Mouse (Mus musculus) heart, adult 2 months (tissue): ENCODE data around the gene Ggact. TPM values are rescaled to one million over a fixed set of nuclear protein-coding genes. Genes with fewer than 3 reads are reported as not detected.

ENCODE experiments used
- DNase-seq, 2 experiments: peaks; one replicate each; pipeline ENCODE4 v3.0.0; 2021
- H3K27ac ChIP-seq: fragments of 200-600 bp; 2 replicates; pipeline ENCODE4 v1.8.1; 2022
- H3K27me3 ChIP-seq: fragments of 200-500 bp; 2 replicates; pipeline ENCODE4 v1.6.1; 2012; ENCODE audit warnings: mild to moderate bottlenecking, low read length, inconsistent platforms, mixed read lengths; ENCODE audit not compliant: control insufficient read depth, insufficient read depth
- H3K36me3 ChIP-seq: fragments of 200-500 bp; 2 replicates; pipeline ENCODE4 v1.6.1; 2012; ENCODE audit warnings: low read length, inconsistent platforms; ENCODE audit not compliant: control insufficient read depth, insufficient read depth
- H3K4me1 ChIP-seq: fragments of 200-500 bp; 2 replicates; pipeline ENCODE4 v1.6.1; 2011; ENCODE audit warnings: low read length; ENCODE audit not compliant: control insufficient read depth, insufficient read depth
- H3K4me3 ChIP-seq: fragments of 200-600 bp; 2 replicates; pipeline ENCODE4 v1.8.1; 2022
- H3K79me2 ChIP-seq: fragments of 200-500 bp; replicated peaks from 2 replicates; pipeline ENCODE4 v1.6.1; 2012; ENCODE audit warnings: mild to moderate bottlenecking, inconsistent platforms, low read length, moderate library complexity, mixed read lengths; ENCODE audit not compliant: control insufficient read depth, insufficient read depth
- H3K9ac ChIP-seq: fragments of 200-500 bp; 2 replicates; pipeline ENCODE4 v1.6.1; 2012; ENCODE audit warnings: low read depth, mild to moderate bottlenecking, control low read depth, inconsistent platforms, low read length, mixed read lengths
- CTCF ChIP-seq: fragments of 200-600 bp; IDR thresholded peaks from 2 replicates; pipeline ENCODE4 v1.8.1; 2022; ENCODE audit warnings: antibody characterized with exemption, mild to moderate bottlenecking, moderate library complexity
- EP300 ChIP-seq: fragments of 200-500 bp; IDR thresholded peaks from 2 replicates; pipeline ENCODE4 v1.6.1; 2011; ENCODE audit warnings: low read depth, low read length, control low read depth; ENCODE audit not compliant: insufficient read depth
- POLR2A ChIP-seq: fragments of 200-500 bp; IDR thresholded peaks from 2 replicates; pipeline ENCODE4 v1.6.1; 2011; ENCODE audit warnings: mild to moderate bottlenecking, low read depth, low read length, control low read depth; ENCODE audit not compliant: insufficient read depth
- WGBS: fragments of 180-500 bp; shearing (Covaris S2); methylation state at CpG from one replicate; pipeline ENCODE4 v1.1.7; 2018; 5-methylcytosine and 5-hydroxymethylcytosine counted together
- intact Hi-C: fragments of 180-260 bp; cut with DNase I; formaldehyde crosslinking; loops from one replicate; pipeline ENCODE4 v1.15.1; 2025
- long read RNA-seq: library from polyadenylated mRNA; stranded (forward); transcript quantifications from one replicate; pipeline ENCODE4 v2.0.0, GENCODE M21; 2021
- polyA plus RNA-seq: library from polyadenylated mRNA; depleted of rRNA; stranded (reverse); fragments of >200 nt; gene quantifications from 2 replicates; pipeline ENCODE4 v1.2.3, GENCODE M21; 2012; rRNA removed
- total RNA-seq, 2 experiments: library from RNA; stranded (reverse); gene quantifications; 2 replicates each; pipeline ENCODE4 v1.2.3; 2021

The Ggact gene
- total RNA-seq (10 to 100 TPM; 22.5 to 25.6 TPM), polyA plus RNA-seq (27.1 and 40.9 TPM in 2 replicates)
- long read RNA-seq, partial matches to known transcripts = 0 of 3 reads
- long read RNA-seq, other reads (novel, unspliced or antisense) = 2 of 3 reads

DNA sequence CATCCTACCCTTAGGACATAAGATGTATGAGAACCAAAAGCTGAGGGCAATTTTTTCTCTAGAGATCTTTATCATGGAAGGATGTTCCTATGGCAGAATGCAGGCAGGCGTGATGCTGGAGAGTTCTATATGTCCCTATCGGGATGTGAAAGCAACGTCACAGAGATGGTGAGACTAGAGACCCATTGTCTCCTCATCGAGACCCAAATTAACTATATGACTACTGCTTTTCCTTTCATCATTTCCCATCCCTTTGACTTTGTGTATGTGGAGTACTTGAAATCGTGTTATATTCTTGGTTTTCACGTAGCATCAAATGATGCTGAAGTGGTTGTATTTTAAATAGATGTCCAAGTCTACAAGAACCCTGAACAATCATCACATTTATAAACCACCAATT is at the start of gene Ggact:
Ggact (minus strand) TSS at position 101 of the 400 bp plus-strand sequence.
- Histone ChIP-seq H3K27ac (peak within 1 kb of the TSS; percentile 79), H3K9ac (peak within 1 kb of the TSS; percentile 91), H3K4me3 (peak within 1 kb of the TSS; percentile 74), H3K36me3 (no peaks in the 10 kb centered on the region), H3K27me3 (no peaks in the 10 kb centered on the region), H3K4me1 (peaks cover 2% of the 10 kb centered on the region; the same call in 1 of the 2 replicates), H3K79me2 (no peaks in the 10 kb centered on the region)
- no peak for DNase-seq
- no peak for TF ChIP-seq EP300
- 85% methylated on average over 6 of the region's 6 CpGs for WGBS
- intact Hi-C loops = loop anchor here (2.0 kb wide), 1 partner anchor 69 kb away; no protein-coding TSS in a partner anchor

DNA sequence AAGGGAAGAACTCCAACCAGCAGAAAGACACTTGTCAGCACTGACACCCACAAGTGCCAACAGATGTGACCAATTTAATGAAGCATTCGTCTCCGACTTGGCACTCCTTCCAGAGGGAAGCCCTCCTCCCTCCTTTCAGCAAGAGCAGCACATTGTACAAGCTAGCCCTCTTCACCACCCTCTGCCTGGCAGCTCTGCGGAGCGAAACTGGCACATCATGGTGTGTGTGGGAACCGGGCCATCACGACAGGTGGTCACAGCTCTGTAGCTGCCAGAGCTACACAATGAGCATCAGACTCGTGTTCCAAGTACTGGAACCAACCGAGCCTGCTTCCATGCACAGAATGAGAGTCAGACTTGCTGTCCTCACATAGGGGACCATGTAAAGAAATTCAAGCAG is 44.4 kb upstream of the Ggact start:
- Histone ChIP-seq H3K4me3 (no peak overlapping the region), H3K4me1 (no peaks in the 10 kb centered on the region), H3K27ac (no peak overlapping the region), H3K27me3 (no peaks in the 10 kb centered on the region), H3K9ac (no peak overlapping the region), H3K79me2 (no peaks in the 10 kb centered on the region), H3K36me3 (no peaks in the 10 kb centered on the region)
- DNase-seq = peak; percentile 15 to 18
- intact Hi-C loops = no loop called here
- TF ChIP-seq POLR2A (no peak), EP300 (no peak), CTCF (no peak)
- WGBS = 71% methylated on average over 8 of the region's 8 CpGs

DNA sequence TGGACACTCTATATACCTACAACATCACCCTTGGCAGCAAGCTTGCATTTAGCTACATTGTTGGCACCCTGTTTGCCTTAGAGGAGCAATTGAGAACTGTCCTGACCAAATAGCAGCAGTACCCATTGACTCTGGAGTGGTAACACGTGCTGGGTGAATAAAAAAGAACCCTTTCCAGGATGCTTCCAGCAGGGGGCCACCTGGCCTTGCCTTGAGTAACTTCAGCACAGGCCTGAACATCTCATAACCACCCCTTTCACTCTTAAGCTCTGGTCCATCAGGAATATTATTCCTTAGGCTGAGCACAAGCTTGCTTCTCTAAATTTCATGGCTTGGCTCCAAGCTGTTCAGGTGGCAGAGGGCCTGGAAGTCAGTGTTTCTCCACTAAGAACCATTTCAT is 39.8 kb upstream of the Ggact start:
- Histone ChIP-seq H3K27me3 (no peaks in the 10 kb centered on the region), H3K4me1 (no peaks in the 10 kb centered on the region), H3K9ac (no peak overlapping the region), H3K79me2 (no peaks in the 10 kb centered on the region), H3K4me3 (no peak overlapping the region), H3K36me3 (no peaks in the 10 kb centered on the region), H3K27ac (no peak overlapping the region)
- DNase-seq = peak; percentile 18 to 30
- intact Hi-C loops = loop anchor here (1.0 to 5.0 kb wide), 2 partner anchors 287 to 359 kb away; no protein-coding TSS in a partner anchor
- 11% methylated on average over 1 of the region's 1 CpGs for WGBS
- TF ChIP-seq EP300 (no peak), CTCF (peak; percentile 75)

DNA sequence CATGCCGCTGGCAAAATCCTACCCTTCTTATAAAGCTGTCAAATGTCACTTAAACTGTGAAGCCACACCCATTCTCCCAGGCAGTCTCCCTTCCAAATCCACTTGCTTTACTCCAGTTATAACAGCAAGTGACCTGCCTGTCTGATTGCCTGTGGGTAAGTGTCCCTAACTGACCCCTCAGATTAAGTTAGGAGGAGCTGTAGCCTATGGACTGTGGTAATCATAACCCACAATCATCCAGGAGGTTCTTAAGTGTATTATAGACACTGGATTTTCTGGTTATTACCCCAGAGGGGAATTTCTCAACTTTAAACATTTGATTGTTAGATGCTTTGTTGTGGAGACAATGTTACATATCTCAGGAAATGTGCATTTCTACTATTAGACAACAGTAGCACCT is 39.0 kb upstream of the Ggact start:
- intact Hi-C loops = loop anchor here (5.0 kb wide), 1 partner anchor 360 kb away; no protein-coding TSS in a partner anchor
- H3K27me3 ChIP-seq = no peaks in the 10 kb centered on the region
- H3K79me2 ChIP-seq = no peaks in the 10 kb centered on the region
- DNase-seq = no peak
- H3K4me3 ChIP-seq = no peak overlapping the region
- TF ChIP-seq POLR2A = no peak
- no peak for TF ChIP-seq CTCF
- TF ChIP-seq EP300 = no peak
- H3K9ac ChIP-seq = no peak overlapping the region
- no peaks in the 10 kb centered on the region for H3K4me1 ChIP-seq
- WGBS = 92% methylated on average over 1 of the region's 1 CpGs
- H3K36me3 ChIP-seq = no peaks in the 10 kb centered on the region
- H3K27ac ChIP-seq = no peak overlapping the region

DNA sequence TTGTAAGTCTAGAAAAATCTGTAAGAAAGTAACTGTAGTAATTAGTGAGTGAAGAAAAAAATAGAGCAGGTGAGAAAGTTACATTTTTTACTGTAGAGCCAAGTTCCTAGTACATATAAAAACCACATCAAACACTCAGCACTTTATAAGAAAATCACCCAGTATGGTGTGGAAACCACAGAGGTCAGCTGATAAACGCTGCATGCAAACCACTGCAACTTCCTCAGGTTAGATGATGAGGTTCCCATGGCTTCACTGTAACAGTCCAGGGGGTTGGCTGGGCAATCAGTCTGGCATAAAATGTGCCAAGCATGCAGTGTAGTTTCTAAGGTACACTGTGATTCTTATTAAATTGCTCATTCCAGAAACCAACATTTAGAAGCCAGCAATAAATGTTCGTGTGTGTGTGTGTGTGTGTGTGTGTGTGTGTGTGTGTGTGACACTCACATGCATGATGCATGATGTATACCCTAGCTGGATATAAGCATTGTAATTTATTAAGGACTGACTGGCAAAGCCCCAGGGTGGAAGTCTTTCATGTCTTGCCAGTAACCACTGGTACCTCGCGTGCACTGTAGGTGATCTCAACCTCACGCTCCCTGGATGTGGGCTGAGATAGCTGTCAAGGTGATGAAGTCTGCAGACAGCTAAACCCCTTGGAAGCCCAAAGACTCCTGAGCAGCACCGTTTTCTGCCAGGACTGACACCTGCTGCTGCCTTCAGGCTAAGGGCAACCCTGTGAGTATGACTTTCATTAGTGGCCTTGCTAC is 38.3 kb upstream of the Ggact start:
- Histone ChIP-seq H3K27ac (no peak overlapping the region), H3K36me3 (no peaks in the 10 kb centered on the region), H3K4me1 (no peaks in the 10 kb centered on the region), H3K79me2 (no peaks in the 10 kb centered on the region), H3K4me3 (no peak overlapping the region), H3K9ac (no peak overlapping the region), H3K27me3 (no peaks in the 10 kb centered on the region)
- no peak for DNase-seq
- TF ChIP-seq POLR2A = no peak
- TF ChIP-seq CTCF = no peak
- TF ChIP-seq EP300 = no peak
- 77% methylated on average over 6 of the region's 6 CpGs for WGBS
- intact Hi-C loops = loop anchor here (5.0 kb wide), 1 partner anchor 360 kb away; no protein-coding TSS in a partner anchor

DNA sequence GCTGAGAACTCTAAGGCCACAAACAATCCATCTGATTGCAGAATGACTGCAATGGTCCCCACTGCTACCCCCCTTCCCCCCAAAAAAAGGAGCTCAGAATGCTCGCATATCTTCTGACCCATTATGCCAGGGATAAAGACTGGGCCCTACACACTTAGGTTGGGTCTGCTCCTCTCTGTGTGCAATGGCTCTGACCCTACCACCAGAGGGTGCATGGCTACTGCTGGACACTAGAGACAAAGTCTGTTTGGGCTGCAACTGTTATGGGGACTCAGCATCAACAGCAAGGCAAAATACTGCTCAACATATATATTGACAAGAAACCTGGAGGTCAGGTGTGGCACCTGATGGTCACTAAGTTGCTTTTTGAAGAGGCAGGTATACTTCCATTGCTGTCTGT is 37.4 kb upstream of the Ggact start:
- TF ChIP-seq CTCF = peak; percentile 34
- TF ChIP-seq POLR2A = no peak
- H3K36me3 ChIP-seq = no peaks in the 10 kb centered on the region
- no peak overlapping the region for H3K4me3 ChIP-seq
- WGBS = 83% methylated on average over 1 of the region's 1 CpGs
- no peak for DNase-seq
- no peak overlapping the region for H3K27ac ChIP-seq
- no peak overlapping the region for H3K9ac ChIP-seq
- intact Hi-C loops = loop anchor here (5.0 kb wide), 1 partner anchor 361 kb away; no protein-coding TSS in a partner anchor
- no peaks in the 10 kb centered on the region for H3K79me2 ChIP-seq
- no peaks in the 10 kb centered on the region for H3K4me1 ChIP-seq
- no peaks in the 10 kb centered on the region for H3K27me3 ChIP-seq
